Mouse (Mus musculus): ENCODE measurements at regions not wholly inside any gene's neighbourhood (a gene's known extent, or its start where the extent isn't known, plus 50 kb on each side); places are given as distances from the start of the nearest gene placed in this dataset.
A peak's percentile ranks its signal among the peaks of the same experiment; 100 is the strongest.

DNA sequence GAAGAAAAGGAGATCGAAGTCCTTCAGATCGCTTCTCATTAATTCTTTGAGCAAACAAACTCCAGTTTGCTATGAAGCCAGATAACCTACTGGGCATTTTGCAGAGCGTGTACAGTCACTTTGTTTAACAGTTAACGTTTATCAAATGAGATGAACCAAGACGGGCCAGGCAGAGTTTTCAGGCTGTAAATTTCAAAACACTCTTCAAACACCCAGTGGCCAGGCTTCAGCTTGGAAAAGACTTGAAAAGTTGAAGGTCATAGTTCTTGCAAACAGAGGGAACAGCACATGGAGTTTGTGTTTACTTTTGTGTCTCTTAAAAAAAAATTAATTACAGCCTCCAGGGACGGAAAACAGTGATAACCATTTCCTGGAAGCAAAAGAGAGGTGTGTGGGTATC, 164.2 kb upstream of the Gm5148 start:
- no peaks in the 10 kb centered on the region for H3K27me3 ChIP-seq
- no peak overlapping the region for H3K4me2 ChIP-seq (replicated peaks)
- no peak overlapping the region for H3K27ac ChIP-seq (replicated peaks)
- no peaks in the 10 kb centered on the region for H3K9me3 ChIP-seq (replicated peaks)
- 60% methylated on average over 6 of the region's 6 CpGs for WGBS
- no peak overlapping the region for H3K4me3 ChIP-seq (replicated peaks)
- H3K36me3 ChIP-seq, result no peaks in the 10 kb centered on the region
- ATAC-seq (ENCODE audit: insufficient number of reproducible peaks, low FRiP score, low TSS enrichment, low read depth), result no peak
- no peak overlapping the region for H3K9ac ChIP-seq
- H3K4me1 ChIP-seq, result no peaks in the 10 kb centered on the region

DNA sequence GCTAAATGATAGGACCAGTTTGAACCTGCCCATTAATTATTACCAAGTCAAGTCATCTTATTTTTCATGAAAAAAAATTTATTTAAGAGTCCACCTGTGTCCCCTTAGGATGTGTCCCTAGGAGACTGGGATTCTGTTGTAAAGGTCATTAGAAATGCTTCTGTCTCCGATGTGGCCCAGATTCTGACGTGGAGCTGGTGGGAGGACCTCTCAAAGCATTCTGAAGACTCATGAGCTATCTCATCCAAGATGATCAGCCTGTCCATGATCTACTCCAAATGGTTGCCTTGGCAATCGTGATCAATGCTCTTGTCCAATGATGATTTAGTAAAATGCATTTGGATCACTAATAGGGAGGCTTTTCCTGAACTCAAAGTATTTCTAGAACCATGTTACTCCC, 163.4 kb upstream of the Gm5148 start:
- no peaks in the 10 kb centered on the region for H3K9me3 ChIP-seq (replicated peaks)
- no peaks in the 10 kb centered on the region for H3K36me3 ChIP-seq
- H3K4me3 ChIP-seq (replicated peaks), result no peak overlapping the region
- ATAC-seq (ENCODE audit: insufficient number of reproducible peaks, low FRiP score, low TSS enrichment, low read depth), result no peak
- 86% methylated on average over 3 of the region's 3 CpGs for WGBS
- H3K4me2 ChIP-seq (replicated peaks), result no peak overlapping the region
- no peaks in the 10 kb centered on the region for H3K4me1 ChIP-seq
- H3K27me3 ChIP-seq, result no peaks in the 10 kb centered on the region
- no peak overlapping the region for H3K9ac ChIP-seq
- H3K27ac ChIP-seq (replicated peaks), result no peak overlapping the region

DNA sequence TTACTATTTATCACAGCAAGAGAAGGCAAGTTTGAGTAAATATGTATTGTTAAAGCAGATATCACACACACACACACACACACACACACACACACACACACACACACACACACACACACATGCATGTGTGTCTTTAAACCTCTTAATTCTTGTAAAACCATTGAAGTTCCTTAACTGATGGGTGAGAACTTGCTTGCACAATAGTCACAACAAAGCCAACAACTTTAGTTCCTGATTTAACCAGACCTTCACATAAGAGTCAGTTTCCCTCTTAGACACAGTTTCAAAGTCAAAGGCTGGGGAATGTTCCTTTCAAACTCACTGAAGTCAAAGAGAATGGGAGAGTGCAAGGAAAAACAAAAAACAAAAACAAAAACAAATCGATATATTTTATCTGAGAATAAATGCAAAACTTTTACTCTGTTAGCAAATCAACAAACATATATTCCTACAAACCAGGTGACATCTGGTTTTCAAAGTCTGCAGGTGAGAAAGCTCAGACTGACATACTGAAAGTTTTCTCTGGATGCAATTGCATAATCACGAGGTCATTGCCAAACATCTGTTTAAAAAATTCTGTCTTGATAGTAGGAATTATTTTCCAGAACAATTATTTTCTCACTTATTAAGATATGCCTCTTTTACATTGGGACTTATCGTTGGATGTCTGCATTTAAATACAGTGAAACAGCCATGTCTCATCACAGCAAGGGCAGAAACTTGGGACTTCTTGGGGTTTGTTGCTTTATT, 162.6 kb upstream of the Gm5148 start:
- no peak overlapping the region for H3K4me3 ChIP-seq (replicated peaks)
- H3K4me1 ChIP-seq, result no peaks in the 10 kb centered on the region

DNA sequence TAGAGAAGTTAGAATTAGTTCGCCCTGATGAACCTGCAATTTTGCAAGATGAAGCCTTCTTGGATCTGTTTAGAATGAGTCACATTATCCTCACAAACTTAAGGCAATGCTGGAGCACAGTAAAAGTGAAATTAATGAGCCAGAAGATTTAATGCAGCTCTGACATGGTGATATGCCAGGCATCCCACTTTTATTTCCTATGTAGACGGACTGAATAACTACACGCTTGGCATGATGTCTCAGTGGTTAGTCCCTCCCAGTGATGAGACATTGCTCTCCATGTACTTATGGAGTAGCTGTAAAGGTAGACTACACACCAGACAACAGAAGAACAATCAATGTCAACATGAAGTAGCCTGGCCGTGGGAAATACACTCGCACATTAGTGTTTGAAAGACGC, 161.5 kb upstream of the Gm5148 start:
- Histone ChIP-seq H3K9ac (no peak overlapping the region), H3K4me3 (replicated peaks) (no peak overlapping the region), H3K27ac (replicated peaks) (no peak overlapping the region), H3K4me2 (replicated peaks) (no peak overlapping the region), H3K36me3 (no peaks in the 10 kb centered on the region), H3K9me3 (replicated peaks) (no peaks in the 10 kb centered on the region), H3K27me3 (no peaks in the 10 kb centered on the region), H3K4me1 (no peaks in the 10 kb centered on the region)
- ATAC-seq (ENCODE audit: insufficient number of reproducible peaks, low FRiP score, low TSS enrichment, low read depth), result no peak
- WGBS, result 87% methylated on average over 6 of the region's 6 CpGs

More for the DNA sequence above, 162.6 kb upstream of the Gm5148 start:
- 81% methylated on average over 3 of the region's 3 CpGs for WGBS
- Histone ChIP-seq H3K27ac (replicated peaks) (no peak overlapping the region), H3K27me3 (no peaks in the 10 kb centered on the region), H3K9me3 (replicated peaks) (no peaks in the 10 kb centered on the region), H3K4me2 (replicated peaks) (no peak overlapping the region), H3K36me3 (no peaks in the 10 kb centered on the region), H3K9ac (no peak overlapping the region)
- no peak for ATAC-seq (ENCODE audit: insufficient number of reproducible peaks, low FRiP score, low TSS enrichment, low read depth)

DNA sequence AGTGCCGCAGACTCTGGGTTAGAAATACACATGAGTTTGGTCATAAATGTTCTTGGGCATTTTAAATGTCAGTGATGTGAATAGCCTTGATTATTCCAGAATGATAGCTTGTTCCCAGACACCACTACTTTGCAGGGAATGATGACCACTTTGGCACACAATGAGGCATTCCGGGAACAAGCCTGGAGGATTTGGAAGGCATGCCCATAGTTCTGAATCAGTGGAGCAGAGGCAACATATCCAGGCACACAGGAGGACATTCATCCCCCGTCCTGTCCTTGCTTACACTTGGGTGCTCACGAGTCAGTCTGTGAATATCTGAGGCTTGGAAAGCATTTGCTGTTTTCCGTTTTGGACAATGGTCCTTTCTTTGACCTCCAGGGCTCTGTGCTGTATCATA, 158.1 kb upstream of the Gm5148 start:
- no peaks in the 10 kb centered on the region for H3K4me1 ChIP-seq
- H3K4me3 ChIP-seq (replicated peaks), result no peak overlapping the region
- H3K27me3 ChIP-seq, result no peaks in the 10 kb centered on the region
- ATAC-seq (ENCODE audit: insufficient number of reproducible peaks, low FRiP score, low TSS enrichment, low read depth), result no peak
- H3K27ac ChIP-seq (replicated peaks), result no peak overlapping the region
- whole genome bisulfite sequencing, result 60% methylated on average over 5 of the region's 5 CpGs
- no peak overlapping the region for H3K9ac ChIP-seq
- no peaks in the 10 kb centered on the region for H3K9me3 ChIP-seq (replicated peaks)
- H3K4me2 ChIP-seq (replicated peaks), result no peak overlapping the region
- H3K36me3 ChIP-seq, result no peaks in the 10 kb centered on the region

DNA sequence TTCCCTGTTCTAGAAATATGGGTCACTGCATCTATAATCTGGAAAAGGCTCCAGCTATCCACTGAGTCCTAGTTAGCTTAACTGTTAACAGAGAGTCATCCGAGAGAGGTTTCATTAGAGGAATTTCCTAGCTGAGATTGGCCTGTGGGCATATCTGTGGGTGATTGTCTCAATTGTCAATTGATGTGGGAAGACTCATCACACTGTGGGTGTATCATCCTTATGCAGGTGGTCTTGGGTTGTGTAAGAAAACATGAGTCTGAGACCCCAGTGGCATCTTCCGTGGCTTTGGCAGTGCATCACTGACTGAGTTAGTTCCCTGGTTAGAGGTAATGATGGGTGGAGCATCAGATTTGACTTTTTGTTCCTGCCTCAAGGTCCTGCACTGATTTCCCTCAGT, 156.7 kb upstream of the Gm5148 start:
- Histone ChIP-seq H3K27me3 (no peaks in the 10 kb centered on the region), H3K36me3 (no peaks in the 10 kb centered on the region), H3K4me1 (peaks cover 5% of the 10 kb centered on the region), H3K4me3 (replicated peaks) (no peak overlapping the region), H3K4me2 (replicated peaks) (no peak overlapping the region), H3K9me3 (replicated peaks) (no peaks in the 10 kb centered on the region), H3K27ac (replicated peaks) (no peak overlapping the region), H3K9ac (no peak overlapping the region)
- no peak for ATAC-seq (ENCODE audit: insufficient number of reproducible peaks, low FRiP score, low TSS enrichment, low read depth)
- WGBS, result 71% methylated on average over 2 of the region's 2 CpGs

DNA sequence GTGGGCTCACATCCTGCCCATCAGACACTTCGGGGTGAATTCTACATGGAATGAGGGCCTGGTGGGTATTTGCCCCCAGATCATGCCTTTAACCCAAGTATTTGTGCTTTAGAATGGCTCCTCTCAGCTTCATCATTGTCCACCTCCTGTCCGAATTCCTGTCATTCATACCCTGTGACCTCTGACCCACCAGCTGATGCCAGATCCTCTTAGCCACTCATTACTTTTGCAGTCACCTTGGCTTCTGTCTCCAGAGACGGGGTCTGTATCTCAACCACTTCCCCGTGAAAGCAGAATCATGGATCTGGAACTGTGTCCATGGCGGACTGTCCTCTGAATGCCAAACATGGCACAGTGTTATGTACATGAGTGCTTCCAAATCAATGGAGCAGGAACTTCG, 154.8 kb upstream of the Gm5148 start:
- Histone ChIP-seq H3K9ac (no peak overlapping the region), H3K27me3 (no peaks in the 10 kb centered on the region), H3K9me3 (replicated peaks) (no peaks in the 10 kb centered on the region), H3K4me2 (replicated peaks) (no peak overlapping the region), H3K4me1 (peaks cover 21% of the 10 kb centered on the region), H3K4me3 (replicated peaks) (no peak overlapping the region), H3K27ac (replicated peaks) (no peak overlapping the region), H3K36me3 (no peaks in the 10 kb centered on the region)
- 68% methylated on average over 6 of the region's 6 CpGs for WGBS
- ATAC-seq (ENCODE audit: insufficient number of reproducible peaks, low FRiP score, low TSS enrichment, low read depth), result no peak

DNA sequence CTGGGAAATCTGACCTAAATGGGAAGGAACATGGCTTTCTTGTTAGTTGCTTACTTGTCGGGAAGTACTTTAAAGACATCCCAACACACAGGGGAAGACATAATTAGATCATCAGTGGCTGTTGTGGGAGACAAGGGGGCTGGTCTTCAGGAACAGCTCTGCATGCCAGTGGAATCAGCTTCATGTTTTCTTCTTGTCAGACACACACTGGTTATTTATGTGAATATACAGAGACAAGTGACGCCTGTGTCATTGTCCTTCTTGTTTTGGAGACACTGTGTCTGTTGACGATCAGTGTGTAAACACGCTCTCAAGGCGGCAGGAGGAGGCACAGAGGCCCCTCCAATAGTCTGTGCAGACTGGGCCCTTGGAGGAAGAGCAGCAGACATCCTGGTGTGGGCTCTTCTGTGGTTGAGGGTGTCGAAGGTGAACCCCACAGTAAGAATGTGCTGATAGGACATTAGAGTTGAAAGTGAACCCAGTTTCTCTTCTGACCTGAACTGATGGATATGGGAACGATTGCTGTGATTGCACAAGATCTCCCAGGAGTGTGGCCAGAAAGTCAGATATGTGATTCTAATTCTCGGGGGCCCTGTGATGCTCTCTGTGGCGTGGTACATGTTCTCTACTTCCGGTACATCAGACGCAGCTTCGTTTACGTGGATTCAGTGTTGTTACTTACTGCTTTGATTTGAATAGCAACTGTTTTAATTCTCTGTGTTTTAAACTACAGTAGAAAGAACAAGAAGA, 151.9 kb upstream of the Gm5148 start:
- Histone ChIP-seq H3K4me3 (replicated peaks) (no peak overlapping the region), H3K27me3 (no peaks in the 10 kb centered on the region), H3K4me2 (replicated peaks) (no peak overlapping the region), H3K9ac (no peak overlapping the region), H3K4me1 (peaks cover 30% of the 10 kb centered on the region), H3K36me3 (no peaks in the 10 kb centered on the region), H3K27ac (replicated peaks) (peak overlapping the region; percentile 95), H3K9me3 (replicated peaks) (no peaks in the 10 kb centered on the region)
- 67% methylated on average over 13 of the region's 13 CpGs for WGBS
- ATAC-seq (ENCODE audit: insufficient number of reproducible peaks, low FRiP score, low TSS enrichment, low read depth), result no peak

DNA sequence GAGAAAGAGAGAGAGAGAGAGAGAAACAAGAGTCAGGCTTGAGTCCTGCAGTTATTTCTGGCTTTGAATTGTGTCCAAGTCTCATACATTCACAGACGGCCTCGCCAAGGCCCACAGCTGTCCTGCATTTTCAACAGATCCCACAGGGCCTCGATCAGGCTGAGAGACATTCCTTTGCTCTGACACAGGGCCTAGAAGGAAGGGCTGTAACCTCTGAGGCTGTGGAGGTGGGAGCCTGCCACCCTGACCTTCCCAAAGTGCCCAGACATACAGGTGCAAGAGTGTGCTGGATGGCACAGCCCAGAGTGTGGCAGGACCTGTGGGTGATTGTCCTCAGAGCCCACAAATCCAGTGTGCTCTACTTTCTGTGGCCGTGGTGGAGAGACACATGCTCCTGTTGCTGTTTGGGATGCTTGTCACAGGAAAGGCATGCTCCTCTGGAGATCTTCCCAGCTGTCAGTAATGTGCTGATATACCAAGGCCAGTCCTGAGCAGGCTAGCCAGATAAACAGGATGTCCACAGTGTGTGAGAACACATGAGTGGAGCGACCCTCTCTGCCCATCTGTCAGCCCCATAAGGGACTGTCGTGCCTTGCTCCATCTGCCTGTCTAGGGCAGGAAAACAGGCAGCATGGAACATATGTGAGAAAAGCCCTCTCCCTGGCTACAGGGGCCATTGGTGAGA, 151.2 kb upstream of the Gm5148 start:
- no peaks in the 10 kb centered on the region for H3K27me3 ChIP-seq
- H3K36me3 ChIP-seq, result no peaks in the 10 kb centered on the region
- H3K4me3 ChIP-seq (replicated peaks), result no peak overlapping the region
- H3K27ac ChIP-seq (replicated peaks), result peak overlapping the region; percentile 95
- peak; percentile 91 for ATAC-seq (ENCODE audit: insufficient number of reproducible peaks, low FRiP score, low TSS enrichment, low read depth)
- no peak overlapping the region for H3K4me2 ChIP-seq (replicated peaks)
- H3K9ac ChIP-seq, result no peak overlapping the region
- WGBS, result 25% methylated on average over 6 of the region's 6 CpGs
- H3K4me1 ChIP-seq, result peaks cover 30% of the 10 kb centered on the region
- H3K9me3 ChIP-seq (replicated peaks), result no peaks in the 10 kb centered on the region

DNA sequence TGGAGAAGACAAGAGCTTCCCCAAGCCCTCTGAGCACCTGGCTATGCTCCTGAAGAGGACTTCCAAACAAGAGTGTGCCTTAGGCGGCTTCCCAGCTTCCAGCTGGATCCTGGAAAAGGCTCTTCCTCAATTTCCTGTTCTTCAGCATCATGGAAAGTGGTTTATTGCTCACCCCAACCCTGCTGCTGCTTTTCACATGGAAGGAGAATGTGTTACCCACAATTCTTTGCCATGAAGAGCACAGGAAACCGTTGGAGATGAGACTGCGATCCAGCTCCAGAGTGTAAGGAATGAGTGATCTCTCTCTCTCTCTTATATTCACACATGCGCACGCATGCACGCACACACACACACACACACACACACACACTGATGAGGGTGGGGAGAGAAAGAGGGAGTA, 150.6 kb upstream of the Gm5148 start:
- Histone ChIP-seq H3K4me3 (replicated peaks) (no peak overlapping the region), H3K4me2 (replicated peaks) (no peak overlapping the region), H3K9me3 (replicated peaks) (no peaks in the 10 kb centered on the region), H3K36me3 (no peaks in the 10 kb centered on the region), H3K27me3 (no peaks in the 10 kb centered on the region), H3K4me1 (peaks cover 30% of the 10 kb centered on the region), H3K9ac (no peak overlapping the region), H3K27ac (replicated peaks) (peak overlapping the region; percentile 95)
- 54% methylated on average over 6 of the region's 6 CpGs for WGBS
- peak; percentile 36 for ATAC-seq (ENCODE audit: insufficient number of reproducible peaks, low FRiP score, low TSS enrichment, low read depth)

DNA sequence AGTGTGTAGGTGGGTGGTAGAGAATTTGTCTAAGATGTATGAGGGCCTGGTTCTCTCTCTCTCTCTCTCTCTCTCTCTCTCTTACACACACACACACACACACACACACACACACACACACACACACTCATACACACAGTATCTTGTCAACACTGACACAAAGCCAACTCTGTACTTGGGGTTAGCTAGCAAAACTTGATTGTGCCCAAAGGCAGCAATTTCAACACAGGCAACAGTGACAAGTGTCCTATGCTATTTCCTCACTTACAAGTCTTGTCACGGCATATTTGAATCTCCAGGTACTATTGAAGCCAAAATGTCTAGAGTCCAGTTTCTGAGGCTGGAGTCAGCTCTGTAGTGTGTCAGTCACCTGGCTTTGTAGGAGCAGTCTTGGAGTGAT, 150.1 kb upstream of the Gm5148 start:
- H3K4me1 ChIP-seq, result peaks cover 30% of the 10 kb centered on the region
- no peak for ATAC-seq (ENCODE audit: insufficient number of reproducible peaks, low FRiP score, low TSS enrichment, low read depth)
- no peak overlapping the region for H3K9ac ChIP-seq
- no peak overlapping the region for H3K4me3 ChIP-seq (replicated peaks)
- H3K9me3 ChIP-seq (replicated peaks), result no peaks in the 10 kb centered on the region
- WGBS, result 65% methylated on average over 1 of the region's 1 CpGs
- H3K36me3 ChIP-seq, result no peaks in the 10 kb centered on the region
- H3K27me3 ChIP-seq, result no peaks in the 10 kb centered on the region
- no peak overlapping the region for H3K4me2 ChIP-seq (replicated peaks)
- peak overlapping the region; percentile 95 for H3K27ac ChIP-seq (replicated peaks)
